ENCODE assay signal across 22 mouse cellular contexts in the genomic region with DNA sequence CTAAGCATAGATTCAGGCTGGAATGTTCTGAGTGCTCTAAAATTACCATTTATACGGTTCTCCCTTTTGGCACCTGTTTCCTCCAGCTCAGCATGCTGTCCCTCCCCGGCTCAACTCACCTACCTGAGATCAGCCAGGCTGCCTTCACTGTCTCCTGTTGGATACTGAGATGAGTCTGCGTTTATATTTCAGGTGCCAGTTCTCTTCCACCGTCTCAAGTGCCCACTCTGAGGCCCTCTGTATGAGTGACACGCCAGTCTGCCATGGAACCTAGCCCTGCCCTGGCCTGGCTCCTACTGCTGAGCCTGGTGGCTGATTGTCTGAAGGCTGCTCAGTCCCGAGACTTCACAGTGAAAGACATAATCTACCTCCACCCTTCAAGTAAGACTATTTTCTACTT.
DNase-seq lines count a peak whose midpoint lies in the region; ATAC-seq and TF ChIP-seq lines count a peak whose summit lies in the region.
"Had no signal": no experiment of that assay in that cellular context is flagged by ENCODE, and none has a peak within 500 bp of the region (broad histone marks: within the 10 kb centered on the region; RNA-seq: fewer than 3 reads in every experiment).

No protein-coding gene starts in this region.

- no peak overlapping the region for H3K4me3 ChIP-seq in kidney, adult 2 months (ENCODE audit: insufficient read depth, low read depth, low read length)
- no peak overlapping the region for H3K4me3 ChIP-seq in kidney, embryonic 14.5 days (ENCODE audit: low read length)
- no peak overlapping the region for H3K4me3 ChIP-seq in forebrain, postnatal 0 days (ENCODE audit: low read depth, low read length)
- H3K4me3 ChIP-seq: embryonic facial prominence, embryonic 13.5 days; forebrain, embryonic 15.5 days; limb, embryonic 12.5 days; liver, embryonic 13.5 days; midbrain, embryonic 12.5 days; neural tube, embryonic 12.5 days had no signal

- no peak overlapping the region for H3K4me2 ChIP-seq in kidney, embryonic 14.5 days (replicated peaks; ENCODE audit: low read depth, low read length)
- H3K4me2 ChIP-seq in forebrain, postnatal 0 days (ENCODE audit: low read depth): no peak overlapping the region
- H3K4me2 ChIP-seq: embryonic facial prominence, embryonic 13.5 days; forebrain, embryonic 15.5 days; limb, embryonic 12.5 days; liver, embryonic 13.5 days; lung, embryonic 14.5 days; midbrain, embryonic 12.5 days; neural tube, embryonic 12.5 days had no signal

- no peak for ATAC-seq in kidney, embryonic 14.5 days (ENCODE audit: low FRiP score, low TSS enrichment)
- ATAC-seq in forebrain, postnatal 0 days: no peak

- WGBS in kidney, adult 2 months: 54% methylated on average over 6 of the region's 6 CpGs
- 44% methylated on average over 6 of the region's 6 CpGs for WGBS in kidney, embryonic 14.5 days
- WGBS in forebrain, postnatal 0 days: 54% methylated on average over 6 of the region's 6 CpGs

- no peak overlapping the region for H3K9ac ChIP-seq in kidney, embryonic 14.5 days (ENCODE audit: low read depth, low read length)
- H3K9ac ChIP-seq in forebrain, postnatal 0 days: no peak overlapping the region
- H3K9ac ChIP-seq: embryonic facial prominence, embryonic 13.5 days; forebrain, embryonic 15.5 days; limb, embryonic 12.5 days; liver, embryonic 13.5 days; lung, embryonic 14.5 days; midbrain, embryonic 12.5 days; neural tube, embryonic 12.5 days had no signal

- no peak for TF ChIP-seq CTCF in kidney, adult 2 months (conservative IDR thresholded peaks at IDR 0.05; ENCODE audit: insufficient read depth, insufficient read length, low read depth, low read length)
- no peak for TF ChIP-seq CTCF in forebrain, postnatal 0 days (IDR thresholded peaks at IDR 0.05; ENCODE audit: low read depth)

- DNase-seq in gastrocnemius, postnatal 14 days: peak; percentile 10
- DNase-seq in gastrocnemius, postnatal 25 days: no peak
- DNase-seq in kidney, adult 2 months: no peak
- DNase-seq in cerebellum, adult 11-12 months: peak; percentile 8
- DNase-seq in cerebellum, adult 9-11 months: peak; percentile 17
- no peak for DNase-seq in forebrain, postnatal 0 days
- no peak for DNase-seq in yolk sac, embryonic 10.5 days (ENCODE audit: low spot score)
- DNase-seq: adrenal gland, postnatal 25 days; B cell, adult 2 months; heart, postnatal 4 days; kidney, postnatal 4 days; layer of hippocampus, adult 9-11 months; liver, embryonic 13.5 days; lung, embryonic 14.5 days; thymus, postnatal 36 days had no signal

- no peak for TF ChIP-seq POLR2A in kidney, adult 2 months (IDR thresholded peaks at IDR 0.05; ENCODE audit: low read depth, low read length)

- peak overlapping the region; percentile 25; the same call in 1 of the 2 replicates for H3K27ac ChIP-seq in kidney, adult 2 months (ENCODE audit: insufficient read depth, low read depth, low read length)
- no peak overlapping the region for H3K27ac ChIP-seq in kidney, embryonic 14.5 days (ENCODE audit: low read depth, low read length)
- H3K27ac ChIP-seq in forebrain, postnatal 0 days (ENCODE audit: low read depth, low read length): no peak overlapping the region
- H3K27ac ChIP-seq: embryonic facial prominence, embryonic 13.5 days; forebrain, embryonic 15.5 days; limb, embryonic 12.5 days; liver, embryonic 13.5 days; macrophage; midbrain, embryonic 12.5 days; neural tube, embryonic 12.5 days had no signal

- intact Hi-C loops in gastrocnemius, postnatal 14 days (cut with DNase I; ENCODE audit: low total_unique reads): no loop called here

- H3K4me1 ChIP-seq in kidney, adult 2 months (ENCODE audit: control insufficient read depth, insufficient read depth, low read length): 0 out of 2 replicates have a peak, but pooled peaks cover 3% of the 10 kb centered on the region
- 0 out of 2 replicates have a peak, but pooled peaks cover 3% of the 10 kb centered on the region for H3K4me1 ChIP-seq in kidney, embryonic 14.5 days (ENCODE audit: control insufficient read depth, insufficient read depth, low read length)
- H3K4me1 ChIP-seq in forebrain, postnatal 0 days (ENCODE audit: insufficient read depth): no peaks in the 10 kb centered on the region
- H3K4me1 ChIP-seq: liver, embryonic 13.5 days; neural tube, embryonic 12.5 days had no signal

- H3K36me3 ChIP-seq in kidney, adult 2 months (ENCODE audit: control insufficient read depth, insufficient read depth, low read length): no peaks in the 10 kb centered on the region
- H3K36me3 ChIP-seq in kidney, embryonic 14.5 days (ENCODE audit: control insufficient read depth, insufficient read depth, low read length): no peaks in the 10 kb centered on the region
- H3K36me3 ChIP-seq in forebrain, postnatal 0 days (ENCODE audit: insufficient read depth): no peaks in the 10 kb centered on the region
- H3K36me3 ChIP-seq: embryonic facial prominence, embryonic 13.5 days; forebrain, embryonic 15.5 days; limb, embryonic 12.5 days; liver, embryonic 13.5 days; midbrain, embryonic 12.5 days; neural tube, embryonic 12.5 days had no signal

- H3K9me3 ChIP-seq in kidney, embryonic 14.5 days (ENCODE audit: control insufficient read depth, low read length): no peaks in the 10 kb centered on the region
- H3K9me3 ChIP-seq in forebrain, postnatal 0 days (ENCODE audit: low read length): no peaks in the 10 kb centered on the region
- H3K9me3 ChIP-seq: embryonic facial prominence, embryonic 13.5 days; forebrain, embryonic 15.5 days; limb, embryonic 12.5 days; liver, embryonic 13.5 days; midbrain, embryonic 12.5 days; neural tube, embryonic 12.5 days had no signal

- no peaks in the 10 kb centered on the region for H3K27me3 ChIP-seq in kidney, adult 2 months (replicated peaks; ENCODE audit: control insufficient read depth, insufficient read depth, low read length)
- H3K27me3 ChIP-seq in kidney, embryonic 14.5 days (ENCODE audit: control insufficient read depth, insufficient read depth, low read length): no peaks in the 10 kb centered on the region
- H3K27me3 ChIP-seq in forebrain, postnatal 0 days (ENCODE audit: insufficient read depth, low read length): no peaks in the 10 kb centered on the region
- H3K27me3 ChIP-seq: embryonic facial prominence, embryonic 13.5 days; forebrain, embryonic 15.5 days; limb, embryonic 12.5 days; liver, embryonic 13.5 days; midbrain, embryonic 12.5 days; neural tube, embryonic 12.5 days had no signal

Comparison
In these comparisons a context has a peak if more than half of its experiments do, and no peak if none do; other contexts are left out.
1. DNase-seq: peak in gastrocnemius, postnatal 14 days (single experiment), cerebellum, adult 11-12 months (single experiment) and cerebellum, adult 9-11 months (single experiment); none in gastrocnemius, postnatal 25 days (single experiment), kidney, adult 2 months (single experiment), forebrain, postnatal 0 days (single experiment) and yolk sac, embryonic 10.5 days (single experiment).